Mouse (Mus musculus): ENCODE measurements at regions not wholly inside any gene's neighbourhood (a gene's known extent, or its start where the extent isn't known, plus 50 kb on each side); places are given as distances from the start of the nearest gene placed in this dataset.

DNA sequence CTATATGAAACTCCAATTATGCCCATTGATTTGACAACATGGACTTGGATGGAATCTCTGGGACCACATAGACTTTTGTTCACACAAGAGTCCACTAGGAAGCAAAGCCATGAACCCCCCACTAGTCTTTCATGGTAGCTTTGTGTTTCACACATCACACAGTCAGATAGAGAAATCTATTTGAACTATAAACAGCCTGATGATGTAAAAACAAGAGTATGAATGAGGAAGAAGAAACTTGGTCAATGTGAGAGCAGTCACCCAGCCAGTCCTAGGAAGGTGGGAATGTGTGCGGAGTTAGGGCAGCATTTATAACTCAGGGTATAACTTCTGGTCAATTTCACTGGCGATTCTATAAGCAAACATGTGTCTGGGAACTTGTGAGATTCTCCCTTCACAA, 404.2 kb upstream of the Intu start:
- TF ChIP-seq CTCF (IDR thresholded peaks at IDR 0.05; ENCODE audit: extremely low read depth, insufficient read depth, low read length) (no peak), POLR2A (IDR thresholded peaks at IDR 0.05; ENCODE audit: extremely low read depth, insufficient read depth, low read length) (no peak)

Measured in cortical plate, adult 2 months (tissue).